Mouse (Mus musculus): ENCODE measurements around the gene Rbfox1.

Gene Rbfox1

GRCm38 (mm10) chr16:7226000-7226399 lies 1340.8 kb downstream of the Rbfox1 start:
- no peak for DNase-seq (ENCODE audit: low read depth, low spot score)

- no peak for DNase-seq (ENCODE audit: low read depth, low spot score)
Measured at GRCm38 (mm10) chr16:7228246-7228645, 1343.1 kb downstream of the Rbfox1 start.

- no peak for DNase-seq (ENCODE audit: low read depth, low spot score)
Measured at GRCm38 (mm10) chr16:7229232-7229631, 1344.1 kb downstream of the Rbfox1 start.

GRCm38 (mm10) chr16:7241627-7242026 lies 1356.5 kb downstream of the Rbfox1 start:
- no peak for DNase-seq (ENCODE audit: low read depth, low spot score)

GRCm38 (mm10) chr16:7242501-7242900 lies 1357.3 kb downstream of the Rbfox1 start:
- DNase-seq (ENCODE audit: low read depth, low spot score): no peak

- no peak for DNase-seq (ENCODE audit: low read depth, low spot score)
Measured at GRCm38 (mm10) chr16:7244382-7244781, 1359.2 kb downstream of the Rbfox1 start.

GRCm38 (mm10) chr16:7251696-7252095 lies 1366.5 kb downstream of the Rbfox1 start:
- DNase-seq (ENCODE audit: low read depth, low spot score): no peak

GRCm38 (mm10) chr16:7257366-7257765 lies 1372.2 kb downstream of the Rbfox1 start:
- DNase-seq (ENCODE audit: low read depth, low spot score): no peak

GRCm38 (mm10) chr16:7263261-7263660 lies 1378.1 kb downstream of the Rbfox1 start:
- DNase-seq (ENCODE audit: low read depth, low spot score): no peak

- no peak for DNase-seq (ENCODE audit: low read depth, low spot score)
Measured at GRCm38 (mm10) chr16:7265715-7266114, 1380.6 kb downstream of the Rbfox1 start.

- no peak for DNase-seq (ENCODE audit: low read depth, low spot score)
Measured at GRCm38 (mm10) chr16:7275501-7275900, 1390.3 kb downstream of the Rbfox1 start.

- DNase-seq (ENCODE audit: low read depth, low spot score): no peak
Measured at GRCm38 (mm10) chr16:7275901-7276300, 1390.7 kb downstream of the Rbfox1 start.

GRCm38 (mm10) chr16:7279544-7279943 lies 1394.4 kb downstream of the Rbfox1 start:
- no peak for DNase-seq (ENCODE audit: low read depth, low spot score)

GRCm38 (mm10) chr16:7282257-7282656 lies 1397.1 kb downstream of the Rbfox1 start:
- no peak for DNase-seq (ENCODE audit: low read depth, low spot score)

GRCm38 (mm10) chr16:7292985-7293805 lies 1408.0 kb downstream of the Rbfox1 start:
- no peak for DNase-seq (ENCODE audit: low read depth, low spot score)

- no peak for DNase-seq (ENCODE audit: low read depth, low spot score)
Measured at GRCm38 (mm10) chr16:7302416-7302815, 1417.3 kb downstream of the Rbfox1 start.

GRCm38 (mm10) chr16:7329196-7329595 lies 1444.0 kb downstream of the Rbfox1 start:
- DNase-seq (ENCODE audit: low read depth, low spot score): no peak

- no peak for DNase-seq (ENCODE audit: low read depth, low spot score)
Measured at GRCm38 (mm10) chr16:7341186-7341585, 1456.0 kb downstream of the Rbfox1 start.

- no peak for DNase-seq (ENCODE audit: low read depth, low spot score)
Measured at GRCm38 (mm10) chr16:7345298-7345697, 1460.1 kb downstream of the Rbfox1 start.

GRCm38 (mm10) chr16:7346001-7346625 lies 1461.0 kb downstream of the Rbfox1 start:
- DNase-seq (ENCODE audit: low read depth, low spot score): no peak

GRCm38 (mm10) chr16:7347522-7348165 lies 1462.5 kb downstream of the Rbfox1 start:
- DNase-seq (ENCODE audit: low read depth, low spot score): no peak

GRCm38 (mm10) chr16:7352808-7353207 lies 1467.7 kb downstream of the Rbfox1 start:
- no peak for DNase-seq (ENCODE audit: low read depth, low spot score)

GRCm38 (mm10) chr16:7354116-7354515 lies 1469.0 kb downstream of the Rbfox1 start:
- no peak for DNase-seq (ENCODE audit: low read depth, low spot score)
